Mouse (Mus musculus) megakaryocyte progenitor cell, adult 5-6 weeks (primary cell): ENCODE measurements around the gene Vps37b. TPM values are rescaled to one million over a fixed set of nuclear protein-coding genes. Genes with fewer than 3 reads are reported as not detected.
"Not testable (repeated sequence)": the region's sequence is repeated elsewhere in the genome, so short reads cannot be mapped to it uniquely, and the experiment has no call there.

Experiments
- ATAC-seq: replicated peaks from 2 replicates; pipeline ENCODE4 v1.8.0; 2016; ENCODE audit warnings: mild to moderate bottlenecking, moderate TSS enrichment, inconsistent platforms; ENCODE audit not compliant: poor library complexity
- total RNA-seq, 2 experiments: library from RNA; stranded (forward) in 1 of 2; stranded (reverse) in 1 of 2; fragments of 157-497, 149-512 nt in 1 of 2; fragments of 200-1000 nt in 1 of 2; gene quantifications; 2 replicates each; pipeline versions ENCODE4 v1.2.3 to v1.2.4; 2015 to 2017

Vps37b gene
- total RNA-seq (2015) (11.4 and 14.8 TPM in 2 replicates), total RNA-seq (2017) (15.2 and 15.6 TPM in 2 replicates)

DNA sequence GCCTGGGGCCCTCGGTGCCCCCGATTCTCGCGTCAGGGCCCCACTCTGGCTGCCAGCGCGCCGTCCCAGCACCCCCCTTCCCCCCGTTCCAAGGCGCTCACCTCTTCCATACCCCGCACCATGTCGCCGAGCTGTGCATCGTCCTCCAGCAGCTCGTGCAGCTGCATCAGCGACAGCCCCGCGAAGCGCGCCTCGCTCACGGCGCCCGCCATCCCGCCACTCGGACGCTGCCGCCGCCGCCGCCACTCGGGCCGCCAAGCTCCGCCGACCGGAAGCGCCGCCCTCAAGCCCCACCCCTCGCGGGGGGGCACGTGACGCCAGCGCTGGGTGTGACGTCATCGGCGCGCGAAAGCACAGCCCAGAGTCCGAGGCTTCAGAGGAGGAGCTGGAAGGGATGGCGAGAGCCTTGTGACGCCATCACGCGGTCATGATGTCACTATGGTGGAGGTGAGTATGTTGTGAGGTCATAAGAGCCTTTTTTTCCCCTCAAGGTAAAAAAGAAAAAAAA, at the start of gene Vps37b:
Gene Vps37b (minus strand): TSS at position 270 of the 508 bp plus-strand sequence.
- peak; percentile 68 for ATAC-seq

DNA sequence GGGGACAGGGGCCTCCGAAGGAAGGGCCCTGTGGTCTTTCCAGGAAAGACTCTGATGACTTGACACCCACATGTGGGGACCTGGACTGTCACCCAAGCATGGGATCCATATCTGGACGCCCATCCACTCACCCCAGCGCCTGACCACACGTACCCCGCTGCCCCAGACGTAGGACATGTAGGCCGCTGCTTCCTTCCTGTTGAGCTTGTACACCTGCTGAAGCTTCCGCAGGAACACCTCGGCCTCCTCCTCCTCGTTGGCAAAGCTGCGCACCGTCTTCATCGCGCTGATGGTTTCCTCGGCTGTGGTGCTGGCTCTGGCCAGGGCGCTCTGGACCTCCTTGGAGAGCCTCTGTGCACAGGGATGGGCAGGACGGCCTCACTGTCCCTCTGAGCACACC, 47.8 kb upstream of the Vps37b start:
- no peak for ATAC-seq

DNA sequence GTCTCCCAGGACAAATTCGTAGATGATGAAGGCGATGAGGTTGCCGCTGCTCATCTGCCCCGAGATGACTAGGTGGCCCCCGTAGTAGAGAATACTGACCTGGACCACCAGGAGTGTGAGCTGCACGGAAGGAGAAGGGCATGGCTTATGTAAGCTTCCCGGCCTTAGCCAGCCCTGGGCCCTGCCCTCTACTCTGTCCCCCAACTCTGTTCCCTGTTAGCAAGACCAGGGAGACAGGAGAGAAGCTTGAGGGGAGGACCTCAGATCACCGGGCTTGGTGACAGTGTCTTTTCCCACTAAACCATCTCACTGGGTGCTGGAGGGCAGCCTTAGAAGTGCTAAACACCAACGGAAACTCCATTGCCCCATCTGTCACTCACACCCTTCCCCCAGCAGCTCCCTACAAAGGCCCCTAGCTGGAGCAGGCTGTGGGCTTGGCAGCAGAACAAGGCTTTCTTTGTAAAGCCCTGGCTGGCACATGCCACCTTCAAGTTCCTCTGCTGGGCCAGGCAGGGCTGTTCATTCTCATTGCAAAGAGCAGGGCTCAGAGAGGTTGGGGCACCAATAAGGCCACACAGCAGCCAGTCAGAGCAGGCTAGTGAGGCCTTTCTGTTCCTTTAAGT, 46.8 kb upstream of the Vps37b start:
- ATAC-seq: peak; percentile 26

DNA sequence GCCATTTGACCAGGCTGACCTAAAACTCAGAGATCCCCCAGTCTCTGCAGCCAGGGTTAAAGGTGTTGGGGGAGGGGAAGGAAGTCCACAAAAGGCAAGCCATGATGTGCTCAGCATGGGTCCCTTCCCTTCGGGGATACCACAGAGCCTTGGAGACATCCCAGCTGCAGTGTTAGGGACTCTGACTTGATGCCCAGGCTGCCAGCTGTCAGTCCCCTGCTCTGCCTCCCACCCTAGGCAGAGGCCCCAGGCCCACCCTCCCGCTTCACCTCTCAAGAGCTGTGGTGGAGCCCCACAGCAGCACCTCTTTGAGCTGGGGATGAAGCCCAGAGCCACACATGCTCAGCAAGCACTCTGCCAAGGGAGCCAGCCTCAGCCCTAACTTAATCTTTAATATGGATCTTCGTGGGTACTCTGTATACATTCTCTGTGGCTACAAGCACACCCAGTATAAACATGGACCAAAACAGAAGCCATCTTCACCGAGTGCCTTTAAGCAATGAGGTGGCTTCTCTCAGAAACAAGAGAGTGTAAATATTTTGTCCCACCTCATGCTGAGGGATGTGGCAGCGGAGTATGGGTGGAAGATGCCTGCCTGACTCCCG, 45.9 kb upstream of the Vps37b start:
- no peak for ATAC-seq

DNA sequence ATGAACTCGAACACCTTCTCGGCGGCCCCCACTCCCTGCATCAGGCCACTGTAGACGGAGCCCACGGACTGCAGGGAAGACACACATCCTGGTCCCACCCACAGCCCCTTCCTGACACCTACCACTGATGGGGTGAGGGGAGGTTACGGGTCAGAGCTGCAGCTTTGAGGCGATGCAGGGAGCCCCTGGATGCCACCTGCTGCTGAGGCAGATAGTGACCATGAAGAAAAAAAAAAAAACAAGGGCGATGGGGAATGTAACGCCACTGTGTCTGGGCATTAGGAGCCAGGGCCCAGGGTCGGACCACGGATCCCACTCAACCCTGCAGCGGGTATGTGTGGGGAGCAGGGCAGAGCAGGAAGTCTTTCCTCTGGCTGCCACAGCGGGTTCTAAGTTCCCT, 45.2 kb upstream of the Vps37b start:
- ATAC-seq: no peak

DNA sequence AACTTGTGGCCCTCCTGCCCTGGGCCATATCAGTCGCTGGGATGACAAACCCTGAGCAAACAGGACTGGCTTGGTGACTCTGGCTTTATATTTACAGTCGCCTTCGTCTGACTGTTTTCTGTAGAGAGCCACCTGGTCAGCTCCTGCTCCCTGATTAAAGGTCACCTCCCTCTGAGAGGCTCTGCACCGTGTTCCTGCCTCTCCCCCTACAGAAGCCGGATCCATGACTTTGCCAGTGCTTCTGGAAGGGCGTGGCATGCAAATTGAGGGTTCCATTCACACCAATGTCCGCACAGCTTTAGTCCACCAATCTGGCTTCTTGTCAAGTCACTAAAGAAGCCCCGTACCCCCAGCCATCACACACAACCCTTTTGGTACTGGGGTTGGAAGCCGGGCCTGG, 44.5 kb upstream of the Vps37b start:
- no peak for ATAC-seq

DNA sequence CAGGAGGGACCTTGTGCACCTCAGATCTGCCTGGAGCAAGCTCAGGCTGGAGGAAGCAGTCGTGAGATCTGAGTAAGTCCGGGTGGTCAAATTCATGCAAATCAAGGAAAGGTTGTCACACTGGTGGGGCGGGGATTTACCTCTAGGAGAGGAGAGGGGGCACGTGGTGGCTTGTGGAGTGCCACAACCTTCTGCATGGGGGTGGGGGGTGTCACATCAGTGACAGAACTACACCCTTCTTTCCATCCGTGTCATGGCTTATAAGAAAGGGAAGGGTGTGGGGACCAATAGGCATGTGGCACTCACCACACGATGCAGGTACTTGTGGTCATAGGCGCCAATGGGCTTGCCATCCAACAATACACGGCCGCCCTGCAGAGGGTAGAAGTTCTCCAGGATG, 43.6 kb upstream of the Vps37b start:
- ATAC-seq: peak; percentile 9; the same call in 1 of the 2 replicates

DNA sequence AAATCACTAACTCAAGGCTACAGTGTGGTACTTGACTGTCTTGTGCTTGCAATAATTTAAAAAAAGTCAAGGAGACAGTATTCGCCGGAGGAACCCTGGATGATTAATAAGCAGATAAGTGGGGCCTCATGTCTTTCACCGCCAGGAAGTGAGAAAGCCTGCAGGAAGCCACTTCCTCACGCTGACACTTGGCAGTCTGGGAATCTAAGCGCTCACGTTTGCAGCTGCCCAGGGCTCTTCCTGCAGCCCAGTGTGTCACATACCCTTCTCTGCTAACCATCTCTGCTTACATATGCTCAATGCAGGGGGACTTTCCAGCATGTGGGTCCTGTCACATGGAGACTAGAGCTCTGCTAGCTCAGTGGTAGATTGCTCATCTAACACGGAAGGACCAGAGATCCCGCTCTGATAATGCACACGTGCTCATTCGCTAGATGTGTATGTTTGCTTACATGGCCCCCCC, 42.8 kb upstream of the Vps37b start:
- ATAC-seq: peak; percentile 58

DNA sequence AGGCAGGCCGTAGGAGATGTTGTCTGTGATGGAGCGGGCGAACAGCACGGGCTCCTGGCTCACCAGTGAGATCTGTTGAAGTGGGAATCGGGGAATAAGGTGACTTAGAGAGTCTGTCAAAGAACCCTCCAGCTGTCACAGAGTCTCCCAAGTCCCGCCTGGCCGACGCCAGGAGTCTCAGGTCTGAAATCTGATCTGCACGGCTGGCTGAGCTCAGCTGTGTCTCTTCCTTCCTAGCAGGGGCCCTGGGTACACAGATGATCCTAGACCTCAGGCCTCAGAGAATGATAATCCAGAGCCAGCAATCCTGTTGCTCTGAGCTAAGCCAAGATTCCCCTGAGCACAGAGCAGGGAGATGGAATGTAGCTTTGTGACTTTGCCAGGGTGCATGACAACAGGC, 41.6 kb upstream of the Vps37b start:
- no peak for ATAC-seq

DNA sequence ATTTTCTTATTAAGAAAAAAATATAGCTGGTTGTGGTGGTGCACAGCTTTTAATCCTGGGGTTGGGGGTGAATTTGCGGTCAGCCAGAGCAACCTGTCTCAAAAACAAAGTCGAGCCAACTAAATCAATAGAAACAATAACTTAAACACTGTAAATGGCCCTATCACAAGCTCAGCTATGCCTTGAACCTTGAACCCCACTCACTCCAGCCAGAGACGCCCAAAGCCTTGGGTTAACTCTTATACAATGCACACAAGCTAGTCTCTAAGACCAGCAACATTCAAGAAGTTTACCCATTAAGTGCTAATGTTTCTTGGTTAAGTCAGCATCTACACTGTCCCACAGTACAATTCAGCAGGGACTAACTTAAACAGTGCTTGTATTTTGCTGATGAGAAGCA, 37.6 kb upstream of the Vps37b start:
- ATAC-seq: no peak

DNA sequence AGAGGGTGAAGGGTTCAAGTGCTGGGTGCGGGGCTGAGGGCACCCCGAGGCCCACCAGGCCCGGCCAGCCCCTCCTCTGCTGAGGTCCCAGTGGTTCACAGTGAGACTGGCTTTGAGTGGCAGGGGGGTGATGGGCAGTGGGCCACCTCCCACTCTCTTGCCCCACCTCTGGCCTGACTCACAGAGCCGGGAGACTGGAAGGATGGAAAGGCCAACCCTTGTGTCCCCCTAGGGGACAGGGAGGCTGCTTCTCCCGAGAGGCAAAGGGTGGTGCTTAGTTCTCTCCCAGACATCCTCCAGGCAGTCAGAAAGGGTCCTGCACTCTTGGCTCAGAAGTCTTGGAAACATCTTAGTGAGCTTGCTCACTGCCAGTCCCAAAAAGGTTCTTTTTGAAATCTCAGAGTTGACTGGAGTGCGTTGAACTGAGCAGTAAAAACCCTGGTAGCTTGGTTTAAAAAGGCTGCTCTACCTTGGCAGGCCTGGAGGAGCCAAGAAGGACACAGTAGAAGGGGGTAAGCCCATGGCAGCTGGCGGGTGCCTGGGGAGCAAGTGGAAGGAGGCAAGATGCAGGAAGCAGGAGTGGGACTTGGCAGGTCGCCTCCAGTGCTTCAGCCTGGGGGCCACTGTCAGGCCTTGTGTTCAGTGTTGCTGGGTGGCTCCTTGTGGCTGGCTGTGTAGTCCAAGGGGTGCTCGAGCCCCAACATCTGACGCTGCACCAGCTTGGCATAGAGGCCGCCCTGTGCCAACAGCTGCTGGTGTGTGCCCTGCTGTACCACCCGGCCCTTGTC, 30.2 kb upstream of the Vps37b start:
- ATAC-seq: no peak

DNA sequence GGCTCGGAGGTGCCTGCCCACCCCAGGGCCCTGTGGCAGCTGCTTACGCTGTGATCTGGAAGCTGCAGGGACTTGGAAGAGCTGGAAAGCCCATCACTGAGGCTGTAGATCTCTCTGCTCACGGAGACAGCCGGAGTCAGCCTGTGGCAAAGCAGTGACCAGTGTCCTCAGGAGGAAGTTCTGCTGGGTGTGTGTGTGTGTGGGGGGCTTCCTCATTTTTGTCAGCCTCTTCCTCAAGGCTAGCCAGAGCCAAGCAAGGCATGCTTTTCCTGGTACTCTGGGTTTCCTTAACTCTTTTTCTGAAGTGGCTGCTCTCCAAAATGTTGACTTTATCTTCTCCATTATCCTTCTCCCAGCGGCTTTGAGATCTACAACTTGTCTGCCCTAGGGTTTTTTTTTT, 27.6 kb upstream of the Vps37b start:
- peak; percentile 92 for ATAC-seq

DNA sequence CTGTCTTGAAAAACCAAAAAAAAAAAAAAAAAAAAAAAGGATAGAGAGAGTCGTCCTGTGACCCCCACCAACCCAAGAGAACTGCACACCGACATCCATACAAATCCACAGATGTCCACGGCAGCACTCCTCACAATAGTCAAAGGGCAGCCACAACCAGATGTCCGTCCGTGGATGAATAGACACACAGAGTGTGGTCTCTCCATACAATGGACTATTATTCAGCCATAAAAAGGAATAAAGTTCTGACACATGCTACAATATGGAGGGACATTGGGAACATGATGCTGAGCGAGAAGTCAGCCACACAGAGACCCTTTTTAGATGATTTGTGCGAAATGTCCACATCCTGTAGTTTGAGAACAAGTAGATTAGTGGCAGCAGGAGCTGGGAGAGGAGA, 26.7 kb upstream of the Vps37b start:
- ATAC-seq: no peak

DNA sequence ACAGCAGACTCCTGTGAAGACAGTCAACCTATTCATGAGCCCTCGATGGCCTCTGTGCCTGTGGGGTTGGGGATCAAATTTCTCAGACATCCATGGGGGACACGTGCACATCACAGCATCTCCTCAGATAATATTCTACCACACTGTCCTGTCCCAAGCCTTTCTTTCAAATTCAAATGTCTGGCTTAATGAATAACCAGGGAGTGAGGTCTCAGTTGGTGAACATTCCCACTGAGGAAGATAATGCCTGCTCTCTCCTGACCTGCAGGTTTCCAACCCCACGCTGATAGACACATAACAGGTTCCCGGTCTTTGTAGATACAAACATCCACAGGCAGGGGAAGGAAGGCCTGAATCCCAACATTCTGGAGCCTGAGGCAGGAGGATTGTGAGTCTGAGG, 24.9 kb upstream of the Vps37b start:
- ATAC-seq: no peak

DNA sequence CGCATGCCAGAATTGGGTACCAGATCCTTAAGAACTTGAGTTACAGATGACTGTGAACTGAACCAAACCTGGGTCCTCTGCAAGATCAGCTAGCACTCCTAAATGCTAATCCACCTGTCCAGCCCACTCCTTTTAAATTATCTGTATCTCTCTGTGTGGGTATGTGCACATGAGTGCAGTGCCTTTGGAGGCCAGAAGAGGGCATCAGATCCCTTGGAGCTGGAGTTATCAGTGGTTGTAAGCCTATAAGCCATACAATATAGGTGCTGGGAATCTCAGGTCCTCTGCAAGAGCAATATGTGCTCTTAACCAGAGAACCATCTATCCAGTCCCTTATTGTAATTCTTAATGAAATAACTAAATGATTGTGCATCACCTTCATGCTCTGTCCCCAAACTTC, 24.1 kb upstream of the Vps37b start:
- ATAC-seq: no peak

DNA sequence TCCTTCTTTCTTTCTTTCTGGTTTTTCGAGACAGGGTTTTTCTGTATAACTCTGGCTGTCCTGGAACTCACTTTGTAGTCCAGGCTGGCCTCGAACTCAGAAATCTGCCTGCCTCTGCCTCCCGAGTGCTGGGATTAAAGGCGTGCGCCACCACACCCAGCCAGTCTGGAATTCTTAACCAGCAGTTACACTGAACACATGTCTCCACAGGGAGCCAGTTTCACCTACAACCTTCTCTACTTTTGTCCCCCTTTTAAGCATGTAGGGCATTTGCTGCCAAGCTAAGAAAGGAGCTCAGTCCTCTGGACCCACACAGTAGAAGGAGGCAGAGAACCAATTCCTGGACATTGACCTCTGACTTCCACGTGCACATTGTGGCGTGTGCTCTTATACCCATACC, 20.6 kb upstream of the Vps37b start:
- not testable (repeated sequence) for ATAC-seq

DNA sequence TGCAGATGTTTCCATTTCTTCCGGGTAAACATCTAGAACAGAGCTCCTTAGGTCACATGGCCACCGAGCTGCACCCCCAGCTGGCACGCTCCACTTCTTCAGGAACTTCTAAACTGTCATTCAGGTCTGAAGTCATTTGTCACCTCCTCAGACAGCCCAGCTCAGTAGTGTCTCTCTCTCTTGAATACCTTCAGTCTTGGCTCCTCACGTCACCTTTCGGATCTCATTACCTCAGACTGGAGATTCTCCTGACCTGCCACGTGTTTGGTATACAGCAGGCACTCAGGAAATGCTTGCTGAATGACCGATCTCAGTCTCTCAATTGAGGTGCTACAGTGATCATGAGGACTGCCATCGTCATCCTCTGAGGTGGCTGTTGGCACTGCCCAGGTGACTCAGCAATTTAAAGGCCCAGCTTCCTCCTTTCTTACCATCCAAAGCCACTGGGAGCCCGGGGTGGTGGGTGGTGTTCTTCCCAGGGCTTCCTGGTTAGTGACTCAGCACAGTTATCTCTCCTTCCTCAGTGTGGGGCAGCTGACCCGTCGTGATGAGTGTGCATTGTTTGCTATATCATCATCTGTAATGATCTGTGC, 19.9 kb upstream of the Vps37b start:
- peak; percentile 93 for ATAC-seq

DNA sequence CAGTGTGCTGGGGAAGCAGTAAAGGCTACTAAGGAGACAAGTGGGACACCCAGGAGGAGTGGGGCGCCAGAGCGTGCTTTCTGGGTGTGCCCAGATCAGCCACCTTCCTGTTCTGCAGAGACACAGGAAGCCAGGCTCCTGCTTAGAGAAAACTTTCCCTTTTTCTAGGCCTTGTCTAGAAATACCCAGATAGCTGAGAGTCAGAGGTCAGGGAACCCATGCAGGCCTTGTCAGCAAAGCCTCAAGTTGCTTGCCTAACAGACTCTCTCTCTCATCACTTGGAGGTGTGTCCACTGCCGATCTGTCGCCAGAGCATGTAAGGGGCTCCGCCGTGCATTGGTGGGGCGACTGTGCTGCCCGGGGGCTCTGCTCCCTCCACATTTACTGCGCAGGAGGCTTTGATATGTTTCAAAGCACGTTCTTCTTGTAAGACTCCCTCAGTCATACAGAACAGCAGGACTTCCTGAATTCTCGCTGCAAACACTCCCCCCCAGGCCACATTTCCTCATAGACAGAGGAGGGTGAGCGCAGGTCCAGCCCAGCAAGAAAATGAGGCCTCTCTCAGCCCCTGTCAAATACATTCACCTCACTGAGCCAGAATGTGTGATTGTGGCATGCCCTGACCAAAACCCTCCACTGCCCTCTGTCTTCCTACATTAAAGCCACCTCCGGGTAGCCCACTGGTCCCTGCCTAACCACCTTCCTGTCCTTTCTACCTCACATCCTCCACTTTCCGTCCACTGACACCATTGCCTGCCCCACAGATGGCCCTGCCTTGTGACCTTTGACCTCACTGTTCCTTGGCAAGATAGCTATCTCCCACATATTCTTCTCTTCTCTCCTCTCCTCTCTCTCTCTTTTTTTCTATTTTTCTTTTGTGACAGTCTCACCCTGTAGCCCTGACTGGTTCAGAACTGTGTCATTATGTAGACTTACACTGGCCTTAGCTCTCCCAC, 18.3 kb upstream of the Vps37b start:
- peak; percentile 21 for ATAC-seq

DNA sequence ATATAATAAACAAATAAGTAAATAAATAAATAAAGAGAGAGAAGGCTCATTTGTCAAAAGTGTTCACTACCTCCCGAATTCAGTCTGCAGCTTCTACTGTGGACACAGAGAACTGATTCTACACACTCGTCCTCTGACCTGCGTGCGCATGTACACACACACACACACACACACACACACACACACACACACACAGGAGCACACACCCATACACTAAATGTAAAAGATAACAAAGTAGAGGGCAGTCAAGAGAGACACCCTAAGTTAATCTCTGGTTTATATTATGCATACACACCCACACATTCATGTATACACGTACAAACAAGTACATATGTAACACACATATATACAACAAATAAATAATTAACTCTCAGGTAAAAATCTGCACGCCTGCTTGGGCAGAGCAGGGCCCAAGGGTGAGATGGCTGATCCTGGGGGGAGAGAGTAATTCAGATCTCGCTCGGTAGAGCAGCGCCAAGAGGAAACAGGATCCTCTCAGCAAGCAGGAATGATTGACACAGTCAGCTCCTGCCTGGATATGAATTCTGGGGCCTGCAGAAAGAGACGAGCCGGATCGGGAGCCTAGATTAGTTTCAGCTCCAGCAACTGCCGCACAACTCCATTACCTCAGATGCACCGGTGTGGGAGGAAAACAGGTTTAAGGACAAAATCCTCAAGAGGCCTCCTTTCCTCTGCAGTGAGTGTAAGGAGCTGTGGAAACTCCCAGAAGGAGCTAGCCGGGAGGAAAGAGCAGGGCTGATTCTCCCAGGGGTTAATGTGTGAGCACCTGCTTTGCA, 17.4 kb upstream of the Vps37b start:
- ATAC-seq: no peak
